Mouse (Mus musculus): ENCODE measurements around the gene Filip1. TPM values are rescaled to one million over a fixed set of nuclear protein-coding genes. Genes with fewer than 3 reads are reported as not detected.

The Filip1 gene
- total and polyA plus RNA-seq, 3 experiments = not detected

DNA sequence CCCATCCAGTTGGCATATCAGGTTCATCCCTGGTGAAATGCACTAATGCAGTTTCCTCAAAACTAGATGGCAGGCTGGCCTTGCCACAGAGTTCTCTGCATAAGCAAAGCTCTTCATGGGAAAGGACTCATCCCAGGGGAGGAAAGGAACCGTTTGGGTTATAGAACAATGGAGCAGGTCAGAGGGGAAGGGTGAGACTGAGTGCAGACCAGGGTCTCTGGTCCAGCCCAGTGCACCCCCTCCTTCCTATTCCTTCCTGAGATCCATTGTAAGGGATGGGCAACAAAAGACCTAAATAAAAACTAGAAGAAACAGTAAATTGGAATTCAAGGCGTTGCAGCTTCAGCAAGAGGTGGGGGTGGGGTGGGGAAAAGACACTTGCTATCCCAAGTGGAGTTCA is 140.1 kb downstream of the Filip1 start:
- H3K4me3 ChIP-seq (ENCODE audit: control insufficient read depth in 1 of 2, insufficient read depth in 1 of 2, low read depth in 2 of 2, low read length in 2 of 2) = no peak overlapping the region
- no peaks in the 10 kb centered on the region for H3K9me3 ChIP-seq (replicated peaks; ENCODE audit: insufficient read depth, low read length)
- no peak for DNase-seq (ENCODE audit: low read depth, low spot score)
- no peak overlapping the region for H3K27ac ChIP-seq (ENCODE audit: control insufficient read depth, low read depth, low read length)
- no peak overlapping the region for H3K9ac ChIP-seq (ENCODE audit: control insufficient read depth, low read depth, low read length, poor library complexity, severe bottlenecking)
- no peaks in the 10 kb centered on the region; a peak in 1 of 4 replicates for H3K27me3 ChIP-seq (ENCODE audit: control insufficient read depth in 1 of 2, insufficient read depth in 2 of 2, low read length in 2 of 2)
- no peaks in the 10 kb centered on the region for H3K79me2 ChIP-seq (ENCODE audit: control insufficient read depth, insufficient read depth, low read length, poor library complexity)
- H3K4me1 ChIP-seq (ENCODE audit: control insufficient read depth in 1 of 2, insufficient read depth in 2 of 2, low read length in 2 of 2) = no peaks in the 10 kb centered on the region
- no peak for TF ChIP-seq ZMIZ1 (IDR thresholded peaks at IDR 0.05; ENCODE audit: low read depth, low read length)
- TF ChIP-seq NRF1 (IDR thresholded peaks at IDR 0.05; ENCODE audit: insufficient read depth, low read depth, low read length, poor library complexity, severe bottlenecking) = no peak
- TF ChIP-seq MEF2A (IDR thresholded peaks at IDR 0.05; ENCODE audit: extremely low read depth, insufficient replicate concordance, low read depth, low read length, poor library complexity, severe bottlenecking) = no peak
- TF ChIP-seq MYC (IDR thresholded peaks at IDR 0.05; ENCODE audit: low read depth, low read length) = no peak
- no peaks in the 10 kb centered on the region for H3K36me3 ChIP-seq (ENCODE audit: control insufficient read depth in 1 of 2, insufficient read depth in 2 of 2, low read length in 2 of 2)

GRCm38 (mm10) chr9:79869512-79869911 is 143.1 kb downstream of the Filip1 start:
- no peak overlapping the region for H3K9ac ChIP-seq (ENCODE audit: control insufficient read depth, low read depth, low read length, poor library complexity, severe bottlenecking)
- TF ChIP-seq KAT2A (conservative IDR thresholded peaks at IDR 0.05; ENCODE audit: low read depth, low read length) (no peak), MXI1 (IDR thresholded peaks at IDR 0.05; ENCODE audit: low read depth, low read length) (no peak), POLR2AphosphoS5 (IDR thresholded peaks at IDR 0.05; ENCODE audit: borderline replicate concordance, low read depth, low read length) (no peak), ZMIZ1 (IDR thresholded peaks at IDR 0.05; ENCODE audit: low read depth, low read length) (no peak), ZC3H11A (IDR thresholded peaks at IDR 0.05; ENCODE audit: low read depth, low read length) (no peak), TCF12 (IDR thresholded peaks at IDR 0.05; ENCODE audit: low read depth, low read length) (no peak), POLR2AphosphoS2 (IDR thresholded peaks at IDR 0.05; ENCODE audit: low read length) (no peak), ZNF384 (IDR thresholded peaks at IDR 0.05; ENCODE audit: low read depth, low read length) (no peak), USF1 (IDR thresholded peaks at IDR 0.05; ENCODE audit: low read depth, low read length) (no peak)

DNA sequence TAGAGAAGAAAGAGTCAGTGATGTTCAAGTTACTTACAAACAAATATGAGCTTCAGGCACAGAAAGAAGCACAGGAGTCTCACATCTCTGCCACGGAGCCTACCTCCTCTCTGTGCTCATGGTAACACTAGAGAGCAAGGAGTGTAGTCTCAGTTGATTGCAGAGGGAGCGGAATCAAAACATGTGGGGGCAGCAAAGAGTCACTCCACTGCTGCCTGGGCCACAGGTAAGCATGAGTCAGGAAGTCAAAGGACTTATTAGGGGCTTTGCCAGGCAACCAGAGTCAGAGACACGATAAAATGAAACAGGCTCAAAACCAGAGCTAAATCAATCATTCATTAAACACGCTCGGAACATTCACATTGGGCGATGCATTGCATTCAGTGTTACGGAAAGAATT is 146.7 kb downstream of the Filip1 start:
- no peak for DNase-seq (ENCODE audit: low read depth, low spot score)
- TF ChIP-seq POLR2A (IDR thresholded peaks at IDR 0.05; ENCODE audit: control insufficient read depth in 1 of 2, insufficient read depth in 1 of 2, low read depth in 1 of 2, low read length in 2 of 2, poor library complexity in 1 of 2) = no peak
- no peak for TF ChIP-seq MEF2A (IDR thresholded peaks at IDR 0.05; ENCODE audit: extremely low read depth, insufficient replicate concordance, low read depth, low read length, poor library complexity, severe bottlenecking)
- no peak for TF ChIP-seq ZKSCAN1 (IDR thresholded peaks at IDR 0.05; ENCODE audit: low read depth, low read length)
- TF ChIP-seq MXI1 (IDR thresholded peaks at IDR 0.05; ENCODE audit: low read depth, low read length) = no peak
- no peak for TF ChIP-seq EP300 (IDR thresholded peaks at IDR 0.05; ENCODE audit: low read depth in 1 of 2, low read length in 2 of 2)
- no peak for TF ChIP-seq KAT2A (conservative IDR thresholded peaks at IDR 0.05; ENCODE audit: low read depth, low read length)
- no peak for TF ChIP-seq ELF1 (IDR thresholded peaks at IDR 0.05; ENCODE audit: low read depth, low read length)
- no peak for TF ChIP-seq BHLHE40 (IDR thresholded peaks at IDR 0.05; ENCODE audit: borderline replicate concordance, low read depth, low read length)
- no peak for TF ChIP-seq HCFC1 (IDR thresholded peaks at IDR 0.05; ENCODE audit: low read depth, low read length)
- TF ChIP-seq ETS1 (IDR thresholded peaks at IDR 0.05; ENCODE audit: low read depth, low read length) = no peak
- no peak for TF ChIP-seq USF1 (IDR thresholded peaks at IDR 0.05; ENCODE audit: low read depth, low read length)
- TF ChIP-seq NRF1 (IDR thresholded peaks at IDR 0.05; ENCODE audit: insufficient read depth, low read depth, low read length, poor library complexity, severe bottlenecking) = no peak
- TF ChIP-seq CHD2 (IDR thresholded peaks at IDR 0.05; ENCODE audit: low read length) = no peak
- no peak for TF ChIP-seq POLR2AphosphoS2 (IDR thresholded peaks at IDR 0.05; ENCODE audit: low read length)
- TF ChIP-seq UBTF (IDR thresholded peaks at IDR 0.05; ENCODE audit: borderline replicate concordance, insufficient read depth, low read depth, low read length) = no peak
- no peak for TF ChIP-seq MYC (IDR thresholded peaks at IDR 0.05; ENCODE audit: low read depth, low read length)
- TF ChIP-seq ZMIZ1 (IDR thresholded peaks at IDR 0.05; ENCODE audit: low read depth, low read length) = no peak
- H3K9me3 ChIP-seq (replicated peaks; ENCODE audit: insufficient read depth, low read length) = no peaks in the 10 kb centered on the region

More at GRCm38 (mm10) chr9:79869512-79869911, 143.1 kb downstream of the Filip1 start:
- Histone ChIP-seq H3K4me1 (ENCODE audit: control insufficient read depth in 1 of 2, insufficient read depth in 2 of 2, low read length in 2 of 2) (no peaks in the 10 kb centered on the region), H3K79me2 (ENCODE audit: control insufficient read depth, insufficient read depth, low read length, poor library complexity) (no peaks in the 10 kb centered on the region), H3K27ac (ENCODE audit: control insufficient read depth, low read depth, low read length) (no peak overlapping the region), H3K9me3 (replicated peaks; ENCODE audit: insufficient read depth, low read length) (no peaks in the 10 kb centered on the region), H3K27me3 (ENCODE audit: control insufficient read depth in 1 of 2, insufficient read depth in 2 of 2, low read length in 2 of 2) (no peaks in the 10 kb centered on the region; a peak in 1 of 4 replicates), H3K36me3 (ENCODE audit: control insufficient read depth in 1 of 2, insufficient read depth in 2 of 2, low read length in 2 of 2) (no peaks in the 10 kb centered on the region), H3K4me3 (ENCODE audit: control insufficient read depth in 1 of 2, insufficient read depth in 1 of 2, low read depth in 2 of 2, low read length in 2 of 2) (no peak overlapping the region)
- no peak for DNase-seq (ENCODE audit: low read depth, low spot score)

More for the DNA sequence above, 146.7 kb downstream of the Filip1 start:
- H3K36me3 ChIP-seq (ENCODE audit: control insufficient read depth in 1 of 2, insufficient read depth in 2 of 2, low read length in 2 of 2) = no peaks in the 10 kb centered on the region
- no peak overlapping the region for H3K4me3 ChIP-seq (ENCODE audit: control insufficient read depth in 1 of 2, insufficient read depth in 1 of 2, low read depth in 2 of 2, low read length in 2 of 2)
- no peak overlapping the region for H3K9ac ChIP-seq (ENCODE audit: control insufficient read depth, low read depth, low read length, poor library complexity, severe bottlenecking)
- H3K79me2 ChIP-seq (ENCODE audit: control insufficient read depth, insufficient read depth, low read length, poor library complexity) = no peaks in the 10 kb centered on the region
- H3K27me3 ChIP-seq (ENCODE audit: control insufficient read depth in 1 of 2, insufficient read depth in 2 of 2, low read length in 2 of 2) = no peaks in the 10 kb centered on the region; a peak in 1 of 4 replicates
- no peaks in the 10 kb centered on the region for H3K4me1 ChIP-seq (ENCODE audit: control insufficient read depth in 1 of 2, insufficient read depth in 2 of 2, low read length in 2 of 2)
- H3K27ac ChIP-seq (ENCODE audit: control insufficient read depth, low read depth, low read length) = no peak overlapping the region

Measured in MEL (cell line).